Mouse (Mus musculus) kidney, postnatal 0 days (tissue): ENCODE results near the gene Iqcn. TPM values are rescaled to one million over a fixed set of nuclear protein-coding genes. Genes with fewer than 3 reads are reported as not detected.
A peak's percentile ranks its signal among the peaks of the same experiment; 100 is the strongest.

Experiments used
- ATAC-seq: fragments of 200-750 bp; cut with Nextera tagmentation; replicated peaks from 2 replicates; pipeline ENCODE4 v1.8.0; 2017; ENCODE audit warnings: low read depth, moderate number of reproducible peaks, moderate TSS enrichment, moderate library complexity; ENCODE audit not compliant: low FRiP score
- DNase-seq: peaks from one replicate; pipeline ENCODE4 v3.0.0-alpha.2; 2016; ENCODE audit warnings: low spot score
- H3K27ac ChIP-seq: fragments of 300-500 bp; sonication (generic); 2 replicates; pipeline ENCODE4 v1.5.1; 2014; ENCODE audit warnings: mild to moderate bottlenecking
- H3K27me3 ChIP-seq: fragments of 300-500 bp; sonication (generic); 2 replicates; pipeline ENCODE4 v1.6.1; 2014; ENCODE audit warnings: low read length, mixed read lengths; ENCODE audit not compliant: insufficient read depth
- H3K36me3 ChIP-seq: fragments of 300-500 bp; sonication (generic); 2 replicates; pipeline ENCODE4 v1.6.1; 2014; ENCODE audit warnings: low read length, mixed read lengths; ENCODE audit not compliant: insufficient read depth
- H3K4me1 ChIP-seq: fragments of 300-500 bp; sonication (generic); replicated peaks from 2 replicates; pipeline ENCODE4 v1.6.1; 2014; ENCODE audit warnings: antibody characterized with exemption, low read length, mixed read lengths; ENCODE audit not compliant: insufficient read depth
- H3K4me2 ChIP-seq: fragments of 300-500 bp; sonication (generic); 2 replicates; pipeline ENCODE4 v1.6.1; 2014; ENCODE audit warnings: mild to moderate bottlenecking, low read length, moderate library complexity, mixed read lengths
- H3K4me3 ChIP-seq: fragments of 300-500 bp; sonication (generic); replicated peaks from 2 replicates; pipeline ENCODE4 v1.5.1; 2014; ENCODE audit warnings: low read depth, low read length
- H3K9ac ChIP-seq: fragments of 300-500 bp; sonication (generic); 2 replicates; pipeline ENCODE4 v1.6.1; 2014; ENCODE audit warnings: low read depth, low read length
- H3K9me3 ChIP-seq: fragments of 300-500 bp; sonication (generic); replicated peaks from 2 replicates; pipeline ENCODE4 v1.6.1; 2016; ENCODE audit warnings: low read length, inconsistent platforms, mixed read lengths
- CTCF ChIP-seq: IDR thresholded peaks from 2 replicates; pipeline ENCODE4 v1.5.1; 2016; ENCODE audit warnings: antibody characterized with exemption, low read depth, mild to moderate bottlenecking, moderate library complexity
- WGBS: fragments of 180-500 bp; shearing (Covaris S2); extraction: QIAGEN DNeasy Blood & Tissue Kit; methylation state at CpG from one replicate; pipeline ENCODE4 v1.1.7; 2014; 5-methylcytosine and 5-hydroxymethylcytosine counted together
- polyA plus RNA-seq: library from polyadenylated mRNA; unstranded; fragments of >200 nt; fragmentation: Nextera tagmentation; extraction: Ambion mirVana; gene quantifications from 2 replicates; pipeline ENCODE4 v1.2.1, GENCODE M21; 2015

The Iqcn gene
- polyA plus RNA-seq, 1 experiment from 2014 or later = 0.03 TPM

GRCm38 (mm10) chr8:70747211-70747890 lies 44.1 kb downstream of the Iqcn start:
- H3K9me3 ChIP-seq = no peaks in the 10 kb centered on the region
- no peak overlapping the region for H3K4me3 ChIP-seq
- DNase-seq = no peak
- H3K27me3 ChIP-seq = 0 out of 2 replicates have a peak, but pooled peaks cover 6% of the 10 kb centered on the region
- no peak for ATAC-seq
- peaks cover 22% of the 10 kb centered on the region; the same call in 1 of the 2 replicates for H3K4me1 ChIP-seq
- no peaks in the 10 kb centered on the region for H3K36me3 ChIP-seq
- no peak overlapping the region for H3K27ac ChIP-seq
- H3K9ac ChIP-seq = no peak overlapping the region
- TF ChIP-seq CTCF = no peak
- 72% methylated on average over 18 of the region's 18 CpGs for WGBS
- no peak overlapping the region for H3K4me2 ChIP-seq

- Histone ChIP-seq H3K9me3 (no peaks in the 10 kb centered on the region), H3K36me3 (no peaks in the 10 kb centered on the region), H3K9ac (no peak overlapping the region), H3K27me3 (0 out of 2 replicates have a peak, but pooled peaks cover 3% of the 10 kb centered on the region), H3K4me2 (no peak overlapping the region), H3K4me3 (no peak overlapping the region), H3K4me1 (peaks cover 25% of the 10 kb centered on the region; the same call in 1 of the 2 replicates), H3K27ac (no peak overlapping the region)
- no peak for ATAC-seq
- TF ChIP-seq CTCF = no peak
- 87% methylated on average over 23 of the region's 23 CpGs for WGBS
- no peak for DNase-seq
These were observed 45.2 kb downstream of the Iqcn start for GRCm38 (mm10) chr8:70748246-70749096.

- no peak overlapping the region for H3K4me2 ChIP-seq
- H3K27ac ChIP-seq = no peak overlapping the region
- no peak overlapping the region for H3K4me3 ChIP-seq
- no peaks in the 10 kb centered on the region for H3K9me3 ChIP-seq
- no peaks in the 10 kb centered on the region for H3K27me3 ChIP-seq
- H3K9ac ChIP-seq = no peak overlapping the region
- no peak for TF ChIP-seq CTCF
- no peaks in the 10 kb centered on the region for H3K36me3 ChIP-seq
- H3K4me1 ChIP-seq = peaks cover 22% of the 10 kb centered on the region
- DNase-seq (no peak), ATAC-seq (no peak)
- 84% methylated on average over 19 of the region's 19 CpGs for WGBS
These were observed 45.9 kb downstream of the Iqcn start for GRCm38 (mm10) chr8:70749097-70749674.

- Histone ChIP-seq H3K27me3 (no peaks in the 10 kb centered on the region), H3K27ac (no peak overlapping the region), H3K4me3 (no peak overlapping the region), H3K9ac (no peak overlapping the region), H3K4me2 (no peak overlapping the region), H3K4me1 (peaks cover 19% of the 10 kb centered on the region), H3K36me3 (no peaks in the 10 kb centered on the region), H3K9me3 (no peaks in the 10 kb centered on the region)
- TF ChIP-seq CTCF = no peak
- ATAC-seq = no peak
- no peak for DNase-seq
- 79% methylated on average over 13 of the region's 13 CpGs for WGBS
These were observed 46.9 kb downstream of the Iqcn start for GRCm38 (mm10) chr8:70750128-70750680.

- DNase-seq = peak; percentile 84
- Histone ChIP-seq H3K4me2 (peak overlapping the region; percentile 44; the same call in 1 of the 2 replicates), H3K27me3 (no peaks in the 10 kb centered on the region), H3K36me3 (0 out of 2 replicates have a peak, but pooled peaks cover 6% of the 10 kb centered on the region), H3K4me3 (no peak overlapping the region), H3K9me3 (no peaks in the 10 kb centered on the region), H3K27ac (peak overlapping the region; percentile 90), H3K9ac (peak overlapping the region; percentile 41; the same call in 1 of the 2 replicates), H3K4me1 (peaks cover 23% of the 10 kb centered on the region)
- TF ChIP-seq CTCF = peak; percentile 80
- ATAC-seq = no peak
- WGBS = 22% methylated on average over 11 of the region's 11 CpGs
These were observed 48.9 kb downstream of the Iqcn start for GRCm38 (mm10) chr8:70752000-70752764.
